Mouse (Mus musculus): ENCODE measurements around the gene Pum2. TPM values are rescaled to one million over a fixed set of nuclear protein-coding genes. Genes with fewer than 3 reads are reported as not detected.
A peak's percentile ranks its signal among the peaks of the same experiment; 100 is the strongest.
"Not testable (repeated sequence)": the region's sequence is repeated elsewhere in the genome, so short reads cannot be mapped to it uniquely, and the experiment has no call there.

Pum2 gene
- polyA plus RNA-seq, 1 experiment from 2014 or later, result 26.2 TPM

- H3K9ac ChIP-seq (ENCODE audit: low read length), result peak overlapping the region; percentile 91
- H3K27me3 ChIP-seq (ENCODE audit: control insufficient read depth, insufficient read depth, low read length), result no peaks in the 10 kb centered on the region
- no peaks in the 10 kb centered on the region for H3K36me3 ChIP-seq (ENCODE audit: control insufficient read depth, insufficient read depth)
- H3K4me2 ChIP-seq (ENCODE audit: low read depth, low read length), result peak overlapping the region; percentile 79
- H3K9me3 ChIP-seq (replicated peaks; ENCODE audit: control insufficient read depth, low read length), result no peaks in the 10 kb centered on the region
- under 1% methylated on average over 47 of the region's 47 CpGs for WGBS
- peak; percentile 98 for ATAC-seq (replicated peaks; ENCODE audit: extremely low read depth, insufficient read depth, low FRiP score)
- peak overlapping the region; percentile 76 for H3K4me3 ChIP-seq (ENCODE audit: low read length)
- H3K27ac ChIP-seq (ENCODE audit: low read length), result peak overlapping the region; percentile 92
- no peaks in the 10 kb centered on the region for H3K4me1 ChIP-seq (ENCODE audit: control insufficient read depth, insufficient read depth, low read length)
These were observed 33.1 kb upstream of the Pum2 start for GRCm38 (mm10) chr12:8640711-8641424.

GRCm38 (mm10) chr12:8641425-8641735, 32.6 kb upstream of the Pum2 start:
- no peaks in the 10 kb centered on the region for H3K27me3 ChIP-seq (ENCODE audit: control insufficient read depth, insufficient read depth, low read length)
- 7% methylated on average over 10 of the region's 10 CpGs for WGBS
- H3K4me2 ChIP-seq (ENCODE audit: low read depth, low read length), result peak overlapping the region; percentile 79
- no peaks in the 10 kb centered on the region for H3K9me3 ChIP-seq (replicated peaks; ENCODE audit: control insufficient read depth, low read length)
- H3K9ac ChIP-seq (ENCODE audit: low read length), result peak overlapping the region; percentile 91
- no peaks in the 10 kb centered on the region for H3K36me3 ChIP-seq (ENCODE audit: control insufficient read depth, insufficient read depth)
- ATAC-seq (replicated peaks; ENCODE audit: extremely low read depth, insufficient read depth, low FRiP score), result 0 out of 2 replicates have a peak, but pooled peaks have one; percentile 21
- peak overlapping the region; percentile 76 for H3K4me3 ChIP-seq (ENCODE audit: low read length)
- no peaks in the 10 kb centered on the region for H3K4me1 ChIP-seq (ENCODE audit: control insufficient read depth, insufficient read depth, low read length)
- H3K27ac ChIP-seq (ENCODE audit: low read length), result no peak overlapping the region

GRCm38 (mm10) chr12:8648211-8648610, 25.7 kb upstream of the Pum2 start:
- H3K27ac ChIP-seq (ENCODE audit: low read length); ATAC-seq (replicated peaks; ENCODE audit: extremely low read depth, insufficient read depth, low FRiP score); H3K9ac ChIP-seq (ENCODE audit: low read length); H3K9me3 ChIP-seq (replicated peaks; ENCODE audit: control insufficient read depth, low read length); H3K4me2 ChIP-seq (ENCODE audit: low read depth, low read length); H3K36me3 ChIP-seq (ENCODE audit: control insufficient read depth, insufficient read depth); H3K4me3 ChIP-seq (ENCODE audit: low read length); H3K4me1 ChIP-seq (ENCODE audit: control insufficient read depth, insufficient read depth, low read length); H3K27me3 ChIP-seq (ENCODE audit: control insufficient read depth, insufficient read depth, low read length): not testable (repeated sequence)
- 46% methylated on average over 8 of the region's 8 CpGs for WGBS

- H3K4me2 ChIP-seq (ENCODE audit: low read depth, low read length); H3K36me3 ChIP-seq (ENCODE audit: control insufficient read depth, insufficient read depth); H3K27ac ChIP-seq (ENCODE audit: low read length); ATAC-seq (replicated peaks; ENCODE audit: extremely low read depth, insufficient read depth, low FRiP score); H3K9me3 ChIP-seq (replicated peaks; ENCODE audit: control insufficient read depth, low read length); H3K27me3 ChIP-seq (ENCODE audit: control insufficient read depth, insufficient read depth, low read length); H3K4me3 ChIP-seq (ENCODE audit: low read length); H3K9ac ChIP-seq (ENCODE audit: low read length); H3K4me1 ChIP-seq (ENCODE audit: control insufficient read depth, insufficient read depth, low read length): not testable (repeated sequence)
- 60% methylated on average over 3 of the region's 3 CpGs for WGBS
These were observed 23.9 kb upstream of the Pum2 start for GRCm38 (mm10) chr12:8650027-8650426.

GRCm38 (mm10) chr12:8656596-8656995, 17.3 kb upstream of the Pum2 start:
- H3K4me1 ChIP-seq (ENCODE audit: control insufficient read depth, insufficient read depth, low read length), result peaks cover 9% of the 10 kb centered on the region; the same call in 1 of the 2 replicates
- no peak overlapping the region for H3K27ac ChIP-seq (ENCODE audit: low read length)
- 74% methylated on average over 4 of the region's 4 CpGs for WGBS

GRCm38 (mm10) chr12:8657116-8657515, 16.8 kb upstream of the Pum2 start:
- Histone ChIP-seq H3K4me2 (ENCODE audit: low read depth, low read length) (no peak overlapping the region), H3K27ac (ENCODE audit: low read length) (no peak overlapping the region), H3K4me1 (ENCODE audit: control insufficient read depth, insufficient read depth, low read length) (peaks cover 9% of the 10 kb centered on the region; the same call in 1 of the 2 replicates), H3K36me3 (ENCODE audit: control insufficient read depth, insufficient read depth) (no peaks in the 10 kb centered on the region), H3K9ac (ENCODE audit: low read length) (0 out of 2 replicates have a peak overlapping the region, but pooled peaks have one; percentile 3), H3K9me3 (replicated peaks; ENCODE audit: control insufficient read depth, low read length) (no peaks in the 10 kb centered on the region), H3K4me3 (ENCODE audit: low read length) (no peak overlapping the region), H3K27me3 (ENCODE audit: control insufficient read depth, insufficient read depth, low read length) (no peaks in the 10 kb centered on the region)
- ATAC-seq (replicated peaks; ENCODE audit: extremely low read depth, insufficient read depth, low FRiP score), result no peak
- 65% methylated on average over 10 of the region's 10 CpGs for WGBS

More at GRCm38 (mm10) chr12:8656596-8656995, 17.3 kb upstream of the Pum2 start:
- ATAC-seq (replicated peaks; ENCODE audit: extremely low read depth, insufficient read depth, low FRiP score), result no peak
- Histone ChIP-seq H3K4me3 (ENCODE audit: low read length) (no peak overlapping the region), H3K9ac (ENCODE audit: low read length) (0 out of 2 replicates have a peak overlapping the region, but pooled peaks have one; percentile 3), H3K9me3 (replicated peaks; ENCODE audit: control insufficient read depth, low read length) (no peaks in the 10 kb centered on the region), H3K4me2 (ENCODE audit: low read depth, low read length) (no peak overlapping the region), H3K27me3 (ENCODE audit: control insufficient read depth, insufficient read depth, low read length) (no peaks in the 10 kb centered on the region), H3K36me3 (ENCODE audit: control insufficient read depth, insufficient read depth) (no peaks in the 10 kb centered on the region)

- no peak overlapping the region for H3K4me3 ChIP-seq (ENCODE audit: low read length)
- no peak overlapping the region for H3K27ac ChIP-seq (ENCODE audit: low read length)
- no peak overlapping the region for H3K9ac ChIP-seq (ENCODE audit: low read length)
- 85% methylated on average over 6 of the region's 6 CpGs for WGBS
- peaks cover 9% of the 10 kb centered on the region; the same call in 1 of the 2 replicates for H3K4me1 ChIP-seq (ENCODE audit: control insufficient read depth, insufficient read depth, low read length)
- no peaks in the 10 kb centered on the region for H3K36me3 ChIP-seq (ENCODE audit: control insufficient read depth, insufficient read depth)
- H3K27me3 ChIP-seq (ENCODE audit: control insufficient read depth, insufficient read depth, low read length), result no peaks in the 10 kb centered on the region
- no peak overlapping the region for H3K4me2 ChIP-seq (ENCODE audit: low read depth, low read length)
- H3K9me3 ChIP-seq (replicated peaks; ENCODE audit: control insufficient read depth, low read length), result no peaks in the 10 kb centered on the region
- ATAC-seq (replicated peaks; ENCODE audit: extremely low read depth, insufficient read depth, low FRiP score), result no peak
These were observed 16.1 kb upstream of the Pum2 start for GRCm38 (mm10) chr12:8657629-8658366.

- H3K4me2 ChIP-seq (ENCODE audit: low read depth, low read length), result no peak overlapping the region
- WGBS, result 73% methylated on average over 15 of the region's 15 CpGs
- H3K9ac ChIP-seq (ENCODE audit: low read length), result no peak overlapping the region
- H3K27me3 ChIP-seq (ENCODE audit: control insufficient read depth, insufficient read depth, low read length), result no peaks in the 10 kb centered on the region
- no peak overlapping the region for H3K27ac ChIP-seq (ENCODE audit: low read length)
- H3K36me3 ChIP-seq (ENCODE audit: control insufficient read depth, insufficient read depth), result no peaks in the 10 kb centered on the region
- H3K9me3 ChIP-seq (replicated peaks; ENCODE audit: control insufficient read depth, low read length), result no peaks in the 10 kb centered on the region
- no peak for ATAC-seq (replicated peaks; ENCODE audit: extremely low read depth, insufficient read depth, low FRiP score)
- H3K4me1 ChIP-seq (ENCODE audit: control insufficient read depth, insufficient read depth, low read length), result peaks cover 9% of the 10 kb centered on the region; the same call in 1 of the 2 replicates
- no peak overlapping the region for H3K4me3 ChIP-seq (ENCODE audit: low read length)
These were observed 14.3 kb upstream of the Pum2 start for GRCm38 (mm10) chr12:8659406-8660279.
